Mouse (Mus musculus): ENCODE measurements at regions not wholly inside any gene's neighbourhood (a gene's known extent, or its start where the extent isn't known, plus 50 kb on each side); places are given as distances from the start of the nearest gene placed in this dataset.
A peak's percentile ranks its signal among the peaks of the same experiment; 100 is the strongest.

GRCm38 (mm10) chr13:73141302-73141701 is 119.0 kb upstream of the Irx4 start:
- H3K9me3 ChIP-seq (replicated peaks), result no peaks in the 10 kb centered on the region; the same call in 1 of the 2 replicates
- H3K4me2 ChIP-seq, result no peak overlapping the region
- WGBS, result 98% methylated on average over 2 of the region's 2 CpGs
- no peaks in the 10 kb centered on the region for H3K27me3 ChIP-seq
- H3K27ac ChIP-seq, result no peak overlapping the region
- H3K9ac ChIP-seq, result no peak overlapping the region
- ATAC-seq (replicated peaks; ENCODE audit: low FRiP score), result no peak
- H3K4me1 ChIP-seq, result no peaks in the 10 kb centered on the region
- no peaks in the 10 kb centered on the region for H3K36me3 ChIP-seq
- no peak overlapping the region for H3K4me3 ChIP-seq (replicated peaks)

- ATAC-seq (replicated peaks; ENCODE audit: low FRiP score), result no peak
- H3K9ac ChIP-seq, result no peak overlapping the region
- H3K4me2 ChIP-seq, result no peak overlapping the region
- no peaks in the 10 kb centered on the region for H3K36me3 ChIP-seq
- no peak overlapping the region for H3K4me3 ChIP-seq (replicated peaks)
- H3K4me1 ChIP-seq, result peaks cover 7% of the 10 kb centered on the region
- no peak overlapping the region for H3K27ac ChIP-seq
- peaks cover 31% of the 10 kb centered on the region for H3K27me3 ChIP-seq
- WGBS, result 79% methylated on average over 7 of the region's 7 CpGs
- H3K9me3 ChIP-seq (replicated peaks), result no peaks in the 10 kb centered on the region
Measured at GRCm38 (mm10) chr13:73158016-73158415, 102.3 kb upstream of the Irx4 start.

- H3K9ac ChIP-seq, result no peak overlapping the region
- no peaks in the 10 kb centered on the region for H3K9me3 ChIP-seq (replicated peaks)
- peaks cover 7% of the 10 kb centered on the region for H3K4me1 ChIP-seq
- peaks cover 38% of the 10 kb centered on the region for H3K27me3 ChIP-seq
- no peak overlapping the region for H3K27ac ChIP-seq
- H3K4me3 ChIP-seq (replicated peaks), result no peak overlapping the region
- ATAC-seq (replicated peaks; ENCODE audit: low FRiP score), result no peak
- H3K4me2 ChIP-seq, result peak overlapping the region; percentile 59
- H3K36me3 ChIP-seq, result no peaks in the 10 kb centered on the region
- WGBS, result 22% methylated on average over 7 of the region's 7 CpGs
Measured at GRCm38 (mm10) chr13:73159454-73159853, 100.8 kb upstream of the Irx4 start.

GRCm38 (mm10) chr13:73159865-73160264 is 100.4 kb upstream of the Irx4 start:
- Histone ChIP-seq H3K9ac (no peak overlapping the region), H3K4me3 (replicated peaks) (peak overlapping the region; percentile 23), H3K4me1 (peaks cover 7% of the 10 kb centered on the region), H3K27me3 (peaks cover 38% of the 10 kb centered on the region), H3K27ac (no peak overlapping the region), H3K9me3 (replicated peaks) (no peaks in the 10 kb centered on the region), H3K36me3 (no peaks in the 10 kb centered on the region), H3K4me2 (peak overlapping the region; percentile 59)
- peak; percentile 38; the same call in 1 of the 2 replicates for ATAC-seq (replicated peaks; ENCODE audit: low FRiP score)
- 3% methylated on average over 9 of the region's 9 CpGs for WGBS

- peak; percentile 99 for ATAC-seq (replicated peaks; ENCODE audit: low FRiP score)
- H3K9ac ChIP-seq, result no peak overlapping the region
Measured at GRCm38 (mm10) chr13:73160289-73160688, 100.0 kb upstream of the Irx4 start.

GRCm38 (mm10) chr13:73170301-73170700 is 90.0 kb upstream of the Irx4 start:
- 75% methylated on average over 3 of the region's 3 CpGs for WGBS
- no peak overlapping the region for H3K4me3 ChIP-seq (replicated peaks)
- H3K4me2 ChIP-seq, result no peak overlapping the region
- H3K4me1 ChIP-seq, result no peaks in the 10 kb centered on the region
- no peak for ATAC-seq (replicated peaks; ENCODE audit: low FRiP score)
- no peak overlapping the region for H3K27ac ChIP-seq
- H3K27me3 ChIP-seq, result no peaks in the 10 kb centered on the region
- no peaks in the 10 kb centered on the region for H3K36me3 ChIP-seq
- no peaks in the 10 kb centered on the region for H3K9me3 ChIP-seq (replicated peaks)
- no peak overlapping the region for H3K9ac ChIP-seq

More at GRCm38 (mm10) chr13:73160289-73160688, 100.0 kb upstream of the Irx4 start:
- H3K4me3 ChIP-seq (replicated peaks), result peak overlapping the region; percentile 23
- no peaks in the 10 kb centered on the region for H3K36me3 ChIP-seq
- peak overlapping the region; percentile 59 for H3K4me2 ChIP-seq
- no peaks in the 10 kb centered on the region for H3K9me3 ChIP-seq (replicated peaks)
- peaks cover 7% of the 10 kb centered on the region for H3K4me1 ChIP-seq
- WGBS, result 1% methylated on average over 22 of the region's 22 CpGs
- H3K27ac ChIP-seq, result no peak overlapping the region
- H3K27me3 ChIP-seq, result peaks cover 38% of the 10 kb centered on the region

GRCm38 (mm10) chr13:73207931-73208448 is 52.3 kb upstream of the Irx4 start:
- no peak for ATAC-seq (replicated peaks; ENCODE audit: low FRiP score)
- H3K27ac ChIP-seq, result no peak overlapping the region
- 85% methylated on average over 3 of the region's 3 CpGs for WGBS
- H3K9ac ChIP-seq, result no peak overlapping the region
- H3K36me3 ChIP-seq, result no peaks in the 10 kb centered on the region
- no peaks in the 10 kb centered on the region for H3K9me3 ChIP-seq (replicated peaks)
- H3K4me3 ChIP-seq (replicated peaks), result no peak overlapping the region
- H3K27me3 ChIP-seq, result no peaks in the 10 kb centered on the region
- no peaks in the 10 kb centered on the region for H3K4me1 ChIP-seq
- no peak overlapping the region for H3K4me2 ChIP-seq

All from kidney, embryonic 15.5 days (tissue).